Mouse (Mus musculus) G1E (cell line): ENCODE data around the gene Cd59b. TPM values are rescaled to one million over a fixed set of nuclear protein-coding genes. Genes with fewer than 3 reads are reported as not detected.

Experiments
- ATAC-seq: 2 replicates; pipeline ENCODE4 v1.8.0; 2016; ENCODE audit warnings: mild to moderate bottlenecking; ENCODE audit not compliant: insufficient number of reproducible peaks, poor library complexity, low FRiP score, severe bottlenecking; ENCODE audit errors: extremely low read depth
- DNase-seq: peaks from one replicate; pipeline ENCODE4 v3.0.0; 2012; ENCODE audit warnings: low spot score
- H3K27me3 ChIP-seq: 2 replicates; pipeline ENCODE4 v1.6.1; 2012; ENCODE audit warnings: mild to moderate bottlenecking, low read length, inconsistent platforms; ENCODE audit not compliant: insufficient read depth
- H3K36me3 ChIP-seq: replicated peaks from 2 replicates; pipeline ENCODE3; 2012; ENCODE audit warnings: mild to moderate bottlenecking, inconsistent platforms
- H3K4me1 ChIP-seq: 2 replicates; pipeline ENCODE4 v1.6.1; 2012; ENCODE audit warnings: low read depth, low read length, inconsistent platforms, mixed read lengths; ENCODE audit not compliant: insufficient read depth
- H3K4me3 ChIP-seq: 2 replicates; pipeline ENCODE4 v1.5.1; 2012; ENCODE audit warnings: low read depth, mild to moderate bottlenecking, inconsistent platforms, low read length, moderate library complexity, mixed read lengths
- H3K9me3 ChIP-seq: replicated peaks from 2 replicates; pipeline ENCODE4 v1.6.1; 2012; ENCODE audit warnings: inconsistent platforms
- CTCF ChIP-seq: IDR thresholded peaks from 2 replicates; pipeline ENCODE4 v1.5.1; 2012; ENCODE audit warnings: low read depth, low read length, inconsistent platforms, mixed read lengths
- GATA1 ChIP-seq: IDR thresholded peaks from 2 replicates; pipeline ENCODE4 v1.6.1; 2012; ENCODE audit warnings: borderline replicate concordance, low read length, inconsistent platforms, mixed read lengths
- GATA2 ChIP-seq: IDR thresholded peaks from 2 replicates; pipeline ENCODE4 v1.6.1; 2012; ENCODE audit warnings: low read depth, low read length, inconsistent platforms, borderline replicate concordance
- POLR2AphosphoS5 ChIP-seq: IDR thresholded peaks from 2 replicates; pipeline ENCODE4 v1.6.1; 2012; ENCODE audit warnings: low read depth, low read length, inconsistent platforms; ENCODE audit not compliant: insufficient replicate concordance
- TAL1 ChIP-seq: conservative IDR thresholded peaks from 2 replicates; pipeline ENCODE4 v1.6.1; 2012; ENCODE audit warnings: low read depth, low read length, inconsistent platforms, mixed read lengths
- polyA plus RNA-seq: library from polyadenylated mRNA; stranded (reverse); fragments of >175 nt; gene quantifications from 2 replicates; pipeline ENCODE4 v1.2.3, GENCODE M21; 2012
- total RNA-seq, 2 experiments: library from RNA; stranded (forward) in 1 of 2; stranded (reverse) in 1 of 2; fragments of 200-1000 nt in 1 of 2; fragments of >200 nt in 1 of 2; fragmentation: Nextera tagmentation in 1 of 2; gene quantifications; 2 replicates each; pipeline ENCODE4 v1.2.3; 2014 to 2017

Gene Cd59b
- total and polyA plus RNA-seq, 3 experiments, result 0.87 TPM; not detected in 2

DNA sequence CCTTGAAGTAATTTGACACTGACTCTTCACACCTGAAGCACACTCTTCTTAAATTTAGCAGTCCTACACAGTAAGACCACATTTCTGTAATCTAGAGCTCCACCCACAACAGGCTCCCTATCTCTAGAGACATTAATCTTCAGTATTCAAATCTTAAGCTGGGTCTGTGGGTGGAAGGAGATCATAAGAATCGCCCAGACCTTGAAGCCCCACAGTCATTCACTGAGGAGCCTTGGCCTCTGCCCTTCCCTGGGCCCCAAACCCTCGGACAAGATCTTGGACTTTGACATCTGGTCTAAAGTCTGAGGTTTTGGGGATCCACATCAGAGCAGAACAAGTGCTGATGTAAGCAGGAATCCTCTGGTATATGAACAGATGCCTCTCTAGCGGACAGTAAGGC is 53.9 kb downstream of the Cd59b start:
- peak; percentile 45; the same call in 1 of the 2 replicates for TF ChIP-seq TAL1
- no peak for TF ChIP-seq GATA1
- peaks cover 40% of the 10 kb centered on the region for H3K4me1 ChIP-seq
- H3K4me3 ChIP-seq, result peak overlapping the region; percentile 76; the same call in 1 of the 2 replicates
- DNase-seq (peak; percentile 49), ATAC-seq (peak; percentile 51)
- H3K27me3 ChIP-seq, result peaks cover 20% of the 10 kb centered on the region
- H3K9me3 ChIP-seq, result no peaks in the 10 kb centered on the region
- no peaks in the 10 kb centered on the region for H3K36me3 ChIP-seq

DNA sequence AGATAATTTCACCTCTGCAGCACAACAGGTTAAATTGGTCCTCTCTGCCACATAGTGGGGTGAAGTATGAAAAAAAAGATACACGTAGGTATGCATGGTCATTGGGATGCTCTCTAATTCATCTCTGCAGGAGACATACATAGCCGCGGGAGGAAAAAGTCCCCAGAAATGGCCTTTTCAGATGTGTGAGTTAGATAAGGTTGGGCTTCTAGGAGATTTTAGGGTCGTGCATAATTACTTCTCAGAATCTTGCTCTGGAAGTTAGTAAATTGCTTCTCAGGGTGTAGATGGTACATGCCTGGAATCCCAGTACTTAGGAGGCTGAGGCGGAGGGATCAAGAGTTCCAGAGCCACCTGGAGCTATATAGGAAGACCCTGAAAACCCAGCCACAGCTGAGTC is 54.4 kb downstream of the Cd59b start:
- TF ChIP-seq TAL1 (0 out of 2 replicates have a peak, but pooled peaks have one; percentile 2), GATA1 (no peak)
- H3K27me3 ChIP-seq, result peaks cover 25% of the 10 kb centered on the region
- H3K4me1 ChIP-seq, result peaks cover 40% of the 10 kb centered on the region
- peak overlapping the region; percentile 76; the same call in 1 of the 2 replicates for H3K4me3 ChIP-seq
- ATAC-seq, result no peak
- no peaks in the 10 kb centered on the region for H3K36me3 ChIP-seq
- DNase-seq, result no peak
- H3K9me3 ChIP-seq, result no peaks in the 10 kb centered on the region

DNA sequence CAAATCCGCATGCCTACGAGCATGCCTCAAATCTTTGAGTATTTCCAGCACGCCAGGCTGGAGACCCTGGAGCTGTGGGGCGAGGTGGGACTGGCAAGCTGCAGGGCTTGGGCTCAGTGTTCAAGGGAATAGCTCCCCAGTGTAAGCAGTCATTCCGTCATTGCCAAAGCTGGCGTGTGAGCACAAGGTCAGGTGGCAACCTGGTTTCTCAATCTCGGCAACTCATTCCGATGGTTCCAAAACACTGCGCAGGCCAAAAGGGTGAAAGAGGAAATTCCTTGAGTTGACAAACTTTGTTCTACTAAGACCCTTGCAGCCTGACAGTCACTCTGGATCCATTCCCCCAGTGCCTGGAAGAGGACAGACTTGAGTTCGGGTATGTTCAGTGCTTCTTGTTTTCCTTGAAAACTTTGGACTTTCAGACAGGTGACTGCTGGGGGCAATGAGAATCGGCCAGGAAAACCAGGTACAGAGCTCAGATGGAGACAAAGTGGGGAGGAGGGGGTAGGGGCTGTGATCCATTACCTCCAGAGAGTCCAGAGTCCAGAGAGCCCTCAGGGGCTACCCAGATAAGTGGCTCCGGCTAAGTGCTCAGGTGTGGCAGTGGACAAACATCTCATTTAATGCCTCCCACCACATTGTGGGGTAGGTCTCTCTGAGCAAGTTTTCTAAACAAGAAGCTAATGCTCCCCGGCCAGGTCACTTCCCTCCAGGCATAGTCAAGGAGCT is 59.3 kb downstream of the Cd59b start:
- TF ChIP-seq GATA1 (no peak), CTCF (no peak), POLR2AphosphoS5 (no peak), TAL1 (no peak), GATA2 (no peak)
- Histone ChIP-seq H3K4me1 (peaks cover 40% of the 10 kb centered on the region), H3K27me3 (peaks cover 52% of the 10 kb centered on the region), H3K36me3 (no peaks in the 10 kb centered on the region), H3K4me3 (no peak overlapping the region), H3K9me3 (no peaks in the 10 kb centered on the region)
- no peak for DNase-seq
- no peak for ATAC-seq

DNA sequence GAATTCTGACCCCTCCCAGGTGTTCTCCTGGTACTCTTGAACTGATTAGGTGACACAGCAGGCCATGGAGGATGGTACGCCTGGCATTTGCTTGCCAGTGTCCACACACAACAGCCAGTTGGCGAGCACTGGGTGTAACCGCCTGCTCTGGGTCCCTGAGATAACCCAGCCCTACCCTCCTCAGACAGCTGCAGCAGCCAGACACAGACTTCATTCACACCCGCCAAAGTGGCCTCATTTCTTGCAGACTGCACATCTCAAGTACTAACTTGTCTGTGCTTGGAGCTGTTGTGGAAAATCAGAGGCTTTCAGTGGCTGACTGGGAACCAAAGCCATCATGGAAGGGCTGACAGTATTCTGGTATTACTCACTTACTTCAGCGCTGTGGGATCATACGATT is 60.5 kb downstream of the Cd59b start:
- Histone ChIP-seq H3K4me1 (peaks cover 41% of the 10 kb centered on the region), H3K36me3 (no peaks in the 10 kb centered on the region), H3K9me3 (no peaks in the 10 kb centered on the region), H3K4me3 (no peak overlapping the region), H3K27me3 (peaks cover 52% of the 10 kb centered on the region)
- ATAC-seq (no peak), DNase-seq (no peak)
- TF ChIP-seq TAL1 (no peak), POLR2AphosphoS5 (no peak), GATA1 (no peak), CTCF (no peak), GATA2 (no peak)

DNA sequence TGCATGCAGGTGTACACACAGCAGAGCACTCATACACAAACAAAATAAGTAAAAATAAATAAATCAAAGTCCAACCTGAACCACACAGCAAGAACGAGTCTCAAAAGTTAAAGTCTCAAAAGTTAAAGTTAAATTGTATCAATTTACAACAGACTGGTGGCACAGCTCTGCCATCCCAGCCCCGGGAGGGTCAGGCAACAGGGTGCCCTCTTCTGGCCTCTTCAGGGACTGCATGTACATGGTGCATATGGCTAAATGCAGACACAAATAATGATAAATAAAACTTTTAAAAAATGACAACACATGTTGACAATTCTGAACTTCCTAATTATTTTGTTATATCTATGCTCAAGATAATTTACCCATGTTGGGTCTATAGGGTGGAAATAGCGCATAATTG is 61.3 kb downstream of the Cd59b start:
- no peak for DNase-seq

DNA sequence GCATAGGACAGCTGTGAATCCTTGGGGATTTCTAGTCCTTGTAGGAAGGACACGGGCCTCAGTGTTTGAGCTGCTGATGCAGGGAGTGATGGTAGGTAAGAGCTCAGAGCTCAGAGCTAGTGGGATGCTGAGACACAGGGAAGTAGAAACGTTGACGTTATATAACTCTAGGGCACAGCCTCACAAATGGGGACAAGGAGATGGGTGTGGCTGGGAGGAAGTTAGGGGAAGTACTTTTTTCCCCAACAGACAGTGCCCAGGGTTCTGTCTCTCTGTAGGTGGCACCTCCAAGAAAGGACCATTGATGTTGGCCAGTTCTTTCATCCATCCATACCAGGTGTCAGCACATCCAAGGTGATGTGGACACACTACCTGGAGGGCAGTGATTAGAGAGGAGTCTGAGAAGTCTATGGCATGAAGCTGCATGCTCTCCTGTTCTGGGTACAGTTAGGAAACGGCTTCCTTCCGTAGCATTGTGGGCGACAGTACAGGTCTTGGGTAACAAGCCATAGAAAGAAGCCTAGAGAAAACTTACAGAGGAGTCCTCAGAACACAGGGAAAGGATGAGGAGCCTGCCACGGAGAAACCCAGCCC is 62.7 kb downstream of the Cd59b start:
- H3K36me3 ChIP-seq, result no peaks in the 10 kb centered on the region
- H3K27me3 ChIP-seq, result peaks cover 51% of the 10 kb centered on the region
- H3K9me3 ChIP-seq, result no peaks in the 10 kb centered on the region
- H3K4me3 ChIP-seq, result no peak overlapping the region
- TF ChIP-seq CTCF, result no peak
- no peak for DNase-seq
- peaks cover 49% of the 10 kb centered on the region for H3K4me1 ChIP-seq
- ATAC-seq, result no peak

More for the DNA sequence above, 61.3 kb downstream of the Cd59b start:
- no peaks in the 10 kb centered on the region for H3K9me3 ChIP-seq
- peaks cover 50% of the 10 kb centered on the region for H3K27me3 ChIP-seq
- TF ChIP-seq TAL1, result no peak
- TF ChIP-seq POLR2AphosphoS5, result no peak
- TF ChIP-seq GATA1, result no peak
- TF ChIP-seq GATA2, result no peak
- TF ChIP-seq CTCF, result no peak
- ATAC-seq, result no peak
- peaks cover 43% of the 10 kb centered on the region for H3K4me1 ChIP-seq
- H3K36me3 ChIP-seq, result no peaks in the 10 kb centered on the region
- H3K4me3 ChIP-seq, result no peak overlapping the region
